Mouse (Mus musculus): ENCODE measurements around the gene Zfp286. TPM values are rescaled to one million over a fixed set of nuclear protein-coding genes. Genes with fewer than 3 reads are reported as not detected.

Gene Zfp286
- 2.8 and 3.0 TPM in 2 replicates for polyA plus RNA-seq (2016; fragmentation: Nextera tagmentation; extraction: Ambion mirVana)

DNA sequence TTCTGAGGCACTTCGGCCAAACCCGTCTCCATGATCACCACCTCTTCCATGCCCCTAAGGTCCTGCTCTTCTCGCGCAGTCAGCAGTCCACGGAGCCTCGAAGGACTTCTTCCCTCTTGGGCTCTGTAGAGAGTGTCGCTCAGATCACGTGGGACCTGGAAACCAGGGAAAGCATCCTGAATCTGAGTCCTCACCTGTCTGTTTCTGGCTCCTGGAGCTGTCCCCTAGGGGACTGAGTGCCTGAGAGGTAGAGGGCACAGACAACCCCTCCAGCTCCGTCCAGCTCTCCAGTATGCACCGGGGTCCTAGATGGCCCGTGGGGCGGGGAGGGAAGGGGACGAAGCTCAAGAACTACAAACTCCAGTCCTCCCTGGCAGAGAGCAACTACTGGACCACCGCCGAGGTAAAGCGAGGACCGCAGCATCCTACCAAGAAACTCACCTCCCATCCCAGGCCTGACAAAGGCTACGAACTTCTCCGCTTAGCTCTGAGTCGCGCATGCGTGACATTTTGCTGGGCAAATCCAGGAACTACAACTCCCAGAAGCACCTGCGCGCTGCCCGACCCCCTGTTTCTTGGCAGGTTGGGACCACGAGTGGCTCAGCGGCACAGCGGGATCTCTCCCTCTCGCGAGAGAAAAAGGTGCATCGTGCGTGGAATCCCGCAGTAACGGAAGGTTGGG is at the start of gene Zfp286:
Zfp286 (minus strand) TSS at position 528 of the 682 bp plus-strand sequence.
- ATAC-seq, result peak; percentile 68
- Histone ChIP-seq H3K4me3 (peak within 1 kb of the TSS; percentile 58), H3K4me1 (peaks cover 10% of the 10 kb centered on the region), H3K9ac (peak within 1 kb of the TSS; percentile 61), H3K27ac (no peak within 1 kb of the TSS), H3K4me2 (peak within 1 kb of the TSS; percentile 73), H3K27me3 (replicated peaks) (no peaks in the 10 kb centered on the region), H3K9me3 (replicated peaks) (no peaks in the 10 kb centered on the region), H3K36me3 (peaks cover 8% of the 10 kb centered on the region)
- WGBS (ENCODE audit: insufficient replicate concordance), result 10% methylated on average over 34 of the region's 34 CpGs

DNA sequence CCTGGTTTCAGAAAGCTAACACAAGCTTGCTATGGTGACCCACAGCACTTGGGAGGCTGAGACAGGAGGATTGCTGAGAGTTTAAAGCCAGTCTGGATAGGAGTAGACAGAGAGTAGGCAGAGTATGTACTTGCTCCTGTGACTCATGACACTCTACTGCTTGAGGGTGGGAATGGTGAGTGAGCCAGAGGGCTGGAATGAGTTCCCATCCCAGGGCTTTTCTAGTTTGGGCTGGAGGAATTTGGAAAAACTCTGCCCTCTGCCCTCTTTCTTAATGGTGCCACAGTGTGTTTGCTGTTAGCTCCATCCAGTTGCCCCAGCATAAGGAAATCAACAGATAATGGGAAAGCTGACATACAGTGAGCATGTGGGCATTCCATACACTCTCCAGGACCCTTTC is 42.6 kb upstream of the Zfp286 start:
- H3K9ac ChIP-seq, result no peak overlapping the region

DNA sequence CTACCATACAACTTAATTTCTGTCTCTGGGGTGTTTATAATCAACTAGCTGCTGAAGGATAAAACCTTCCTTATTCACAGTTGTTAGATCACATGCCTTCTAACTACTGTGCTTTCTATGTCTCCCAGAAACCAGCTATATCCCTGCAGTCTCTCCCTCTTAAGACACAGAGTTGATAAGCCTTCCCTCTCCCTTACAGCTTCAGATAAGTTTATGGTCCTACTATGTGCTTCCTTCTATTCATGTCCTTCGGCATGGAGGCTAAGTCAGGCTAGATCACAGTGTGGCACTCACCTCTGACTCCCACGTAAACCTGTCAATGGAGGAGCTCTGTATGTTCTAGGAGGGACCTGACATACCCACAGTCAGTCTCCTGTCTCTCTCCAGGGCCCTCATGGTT is 41.1 kb upstream of the Zfp286 start:
- no peak overlapping the region for H3K4me2 ChIP-seq
- no peak for ATAC-seq
- H3K9me3 ChIP-seq (replicated peaks), result no peaks in the 10 kb centered on the region
- H3K36me3 ChIP-seq, result no peaks in the 10 kb centered on the region
- WGBS (ENCODE audit: insufficient replicate concordance), result 71% methylated on average over 2 of the region's 2 CpGs
- no peak overlapping the region for H3K4me3 ChIP-seq
- H3K4me1 ChIP-seq, result no peaks in the 10 kb centered on the region
- H3K27ac ChIP-seq, result no peak overlapping the region
- no peak overlapping the region for H3K9ac ChIP-seq
- no peaks in the 10 kb centered on the region for H3K27me3 ChIP-seq (replicated peaks)

More for the DNA sequence above, 42.6 kb upstream of the Zfp286 start:
- Histone ChIP-seq H3K4me3 (no peak overlapping the region), H3K9me3 (replicated peaks) (no peaks in the 10 kb centered on the region), H3K4me2 (no peak overlapping the region), H3K4me1 (no peaks in the 10 kb centered on the region), H3K27ac (no peak overlapping the region), H3K27me3 (replicated peaks) (no peaks in the 10 kb centered on the region), H3K36me3 (no peaks in the 10 kb centered on the region)
- no peak for ATAC-seq

DNA sequence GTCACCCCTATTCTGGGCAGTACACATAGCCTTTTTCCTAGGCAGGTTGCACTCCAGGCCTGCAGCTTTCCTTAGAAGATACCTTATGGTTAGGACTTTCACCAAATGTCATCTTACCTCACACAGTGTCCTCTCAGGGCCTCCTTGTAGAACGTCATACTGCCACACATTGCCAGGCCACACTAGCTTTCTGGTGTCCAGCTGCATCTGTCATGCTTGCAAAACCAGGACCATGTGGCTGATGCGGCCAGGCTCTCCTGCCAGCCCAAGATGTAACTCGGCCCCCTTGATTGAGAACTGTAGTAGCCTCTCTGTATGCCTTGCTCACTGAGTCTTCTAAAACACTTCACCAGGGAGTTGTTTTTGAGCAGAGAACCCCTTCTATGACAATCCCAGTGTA is 38.6 kb upstream of the Zfp286 start:
- no peak for ATAC-seq
- Histone ChIP-seq H3K4me3 (no peak overlapping the region), H3K4me1 (no peaks in the 10 kb centered on the region), H3K4me2 (no peak overlapping the region), H3K27ac (no peak overlapping the region), H3K27me3 (replicated peaks) (0 out of 2 replicates have a peak, but pooled peaks cover 4% of the 10 kb centered on the region), H3K9ac (no peak overlapping the region), H3K9me3 (replicated peaks) (no peaks in the 10 kb centered on the region), H3K36me3 (no peaks in the 10 kb centered on the region)
- WGBS (ENCODE audit: insufficient replicate concordance), result 57% methylated on average over 3 of the region's 3 CpGs

DNA sequence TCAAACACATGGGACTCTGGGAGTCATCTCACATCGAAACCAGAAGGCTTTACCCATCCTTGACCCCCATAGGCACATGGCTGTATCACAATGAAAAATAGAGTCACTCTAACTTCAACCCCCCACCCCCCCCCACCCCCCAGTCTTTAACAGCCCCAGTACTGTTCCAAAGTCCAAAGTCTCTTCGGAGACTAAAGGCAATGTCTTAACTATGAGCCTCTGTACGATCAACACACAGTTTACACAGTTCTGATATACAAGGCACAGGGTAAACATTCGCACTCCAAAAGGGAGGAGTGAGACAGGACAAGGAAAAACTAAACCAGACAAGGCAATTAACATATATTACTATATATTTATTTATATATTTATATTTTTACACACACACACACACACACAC is 37.9 kb upstream of the Zfp286 start:
- Histone ChIP-seq H3K9me3 (replicated peaks) (no peaks in the 10 kb centered on the region), H3K4me2 (no peak overlapping the region), H3K36me3 (no peaks in the 10 kb centered on the region), H3K9ac (no peak overlapping the region), H3K27me3 (replicated peaks) (0 out of 2 replicates have a peak, but pooled peaks cover 6% of the 10 kb centered on the region), H3K4me3 (no peak overlapping the region), H3K27ac (no peak overlapping the region), H3K4me1 (no peaks in the 10 kb centered on the region)
- WGBS (ENCODE audit: insufficient replicate concordance), result 67% methylated on average over 4 of the region's 4 CpGs
- ATAC-seq, result no peak

DNA sequence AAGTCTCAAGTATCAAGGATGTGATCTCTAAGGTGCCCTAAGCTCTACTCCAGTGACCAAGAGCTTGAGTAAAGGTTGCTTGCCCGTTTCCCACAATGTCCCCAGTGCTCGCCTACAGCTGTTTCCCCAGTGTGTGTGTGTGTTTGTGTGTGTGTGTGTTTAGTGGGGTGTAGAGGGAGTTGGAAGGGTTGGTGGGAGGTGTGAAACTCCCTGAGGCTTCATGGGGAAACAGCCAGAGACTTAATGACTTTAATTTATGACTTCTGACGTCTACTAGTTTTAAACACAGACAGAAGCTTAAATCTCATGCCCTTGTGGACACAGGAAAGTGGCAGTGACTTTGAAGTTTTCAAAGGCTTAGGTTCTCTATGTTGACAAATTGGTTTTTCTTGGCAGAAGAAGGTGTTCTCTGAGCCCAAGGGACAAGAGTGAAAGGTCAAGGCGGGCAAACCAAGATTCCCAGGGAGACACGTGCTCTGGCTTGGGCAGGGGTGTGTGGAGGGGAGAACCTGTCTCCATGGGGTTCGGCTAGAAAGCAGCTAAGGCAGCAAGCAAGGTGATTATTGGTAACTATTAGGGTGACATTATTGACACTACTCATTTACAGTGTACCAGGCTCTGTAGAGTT is 37.0 kb upstream of the Zfp286 start:
- Histone ChIP-seq H3K27ac (no peak overlapping the region), H3K4me2 (no peak overlapping the region), H3K4me3 (no peak overlapping the region), H3K9me3 (replicated peaks) (no peaks in the 10 kb centered on the region), H3K27me3 (replicated peaks) (peaks cover 12% of the 10 kb centered on the region; the same call in 1 of the 2 replicates), H3K9ac (no peak overlapping the region), H3K36me3 (no peaks in the 10 kb centered on the region), H3K4me1 (peaks cover 5% of the 10 kb centered on the region; the same call in 1 of the 2 replicates)
- ATAC-seq, result no peak
- 65% methylated on average over 6 of the region's 6 CpGs for WGBS (ENCODE audit: insufficient replicate concordance)

DNA sequence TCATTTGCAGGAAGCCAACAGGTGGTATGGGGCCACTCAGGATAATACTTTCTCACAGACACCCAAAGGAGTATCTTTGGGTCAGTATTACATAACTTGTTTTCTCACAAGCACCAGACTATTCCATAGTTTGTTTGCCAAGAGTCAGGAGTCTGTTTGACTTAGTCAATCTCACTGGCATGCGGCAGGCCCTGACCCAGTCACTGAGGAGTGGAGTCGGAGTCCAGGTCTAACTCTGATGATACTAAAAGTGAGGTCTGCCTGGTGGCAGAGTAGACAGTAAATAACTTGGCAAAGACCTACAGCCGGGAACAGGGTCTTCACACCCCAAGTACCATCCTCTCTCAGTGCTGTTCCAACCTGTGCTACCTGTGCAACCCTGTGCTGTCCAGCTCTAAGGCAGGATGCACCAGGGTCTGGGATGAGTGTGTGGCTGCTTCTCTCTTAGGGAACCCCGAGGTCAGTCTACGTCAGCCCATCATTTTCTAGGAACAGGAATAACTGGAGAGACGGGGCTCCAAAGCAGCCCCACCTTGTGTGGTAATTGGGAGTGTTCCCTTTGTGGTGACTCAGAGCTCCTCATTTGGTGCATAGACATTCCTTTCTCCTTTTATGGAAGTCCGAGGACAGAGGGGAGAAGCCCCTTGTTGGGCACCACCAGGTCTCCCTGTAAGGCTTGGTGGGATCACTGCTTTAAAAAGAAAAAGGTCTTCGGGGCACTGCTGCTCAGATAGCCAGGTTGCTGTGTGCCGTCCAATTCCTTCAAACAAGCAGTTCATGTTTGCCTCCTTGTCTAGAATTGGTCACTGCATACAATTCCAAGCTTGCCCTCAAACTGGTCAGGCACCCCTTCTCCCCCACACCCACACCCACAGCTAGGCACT is 36.2 kb upstream of the Zfp286 start:
- Histone ChIP-seq H3K4me3 (no peak overlapping the region), H3K9ac (no peak overlapping the region), H3K36me3 (no peaks in the 10 kb centered on the region), H3K4me2 (no peak overlapping the region), H3K27ac (no peak overlapping the region), H3K27me3 (replicated peaks) (peaks cover 19% of the 10 kb centered on the region), H3K4me1 (peaks cover 12% of the 10 kb centered on the region), H3K9me3 (replicated peaks) (no peaks in the 10 kb centered on the region)
- WGBS (ENCODE audit: insufficient replicate concordance), result 65% methylated on average over 9 of the region's 9 CpGs
- ATAC-seq, result no peak

DNA sequence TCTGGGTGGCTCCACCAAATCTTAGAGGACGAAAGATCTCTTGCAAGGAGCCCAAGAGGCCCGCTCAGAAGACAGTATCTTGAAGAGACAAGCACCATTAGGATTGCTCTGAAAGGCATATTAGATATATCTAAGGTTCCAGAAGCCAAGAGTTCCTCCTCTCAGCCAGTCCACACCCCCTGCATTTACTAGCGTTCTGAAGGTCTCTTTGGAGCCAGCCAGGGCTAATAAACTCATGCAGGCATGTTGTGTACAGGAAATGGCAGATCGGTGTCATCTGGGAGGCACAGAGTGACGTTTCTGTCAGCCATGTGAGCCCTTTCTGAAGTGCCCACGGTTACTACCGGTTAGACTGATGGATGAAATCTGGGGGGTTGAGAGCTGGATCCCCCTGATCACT is 34.9 kb upstream of the Zfp286 start:
- WGBS (ENCODE audit: insufficient replicate concordance), result 35% methylated on average over 7 of the region's 7 CpGs
- H3K36me3 ChIP-seq, result no peaks in the 10 kb centered on the region

DNA sequence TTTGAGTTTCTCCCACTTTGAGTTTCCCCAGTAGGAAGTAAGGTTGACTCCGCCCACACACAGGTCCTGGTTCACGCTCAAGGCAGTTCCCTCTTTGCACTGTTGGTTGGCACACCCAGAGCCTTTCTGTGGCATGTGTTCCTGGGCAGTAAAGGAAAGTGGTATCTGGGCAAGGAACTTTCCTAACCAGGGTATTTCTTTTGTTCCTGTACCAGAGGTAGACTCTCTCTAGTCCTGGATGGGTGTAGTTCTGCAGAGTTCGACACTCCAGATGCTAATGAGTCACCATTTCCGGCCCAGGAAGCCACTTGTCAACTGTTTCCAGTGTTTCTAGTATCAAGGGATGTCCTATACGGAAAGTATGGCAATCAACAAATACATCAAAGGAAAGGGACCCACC is 32.6 kb upstream of the Zfp286 start:
- Histone ChIP-seq H3K27ac (no peak overlapping the region), H3K9me3 (replicated peaks) (no peaks in the 10 kb centered on the region), H3K4me1 (peaks cover 27% of the 10 kb centered on the region), H3K27me3 (replicated peaks) (peaks cover 30% of the 10 kb centered on the region), H3K36me3 (no peaks in the 10 kb centered on the region), H3K9ac (no peak overlapping the region), H3K4me2 (0 out of 2 replicates have a peak overlapping the region, but pooled peaks have one; percentile 9), H3K4me3 (no peak overlapping the region)
- no peak for ATAC-seq
- WGBS (ENCODE audit: insufficient replicate concordance), result 29% methylated on average over 5 of the region's 5 CpGs

More for the DNA sequence above, 34.9 kb upstream of the Zfp286 start:
- Histone ChIP-seq H3K27me3 (replicated peaks) (peaks cover 26% of the 10 kb centered on the region), H3K9me3 (replicated peaks) (no peaks in the 10 kb centered on the region), H3K27ac (no peak overlapping the region), H3K4me2 (no peak overlapping the region), H3K4me3 (no peak overlapping the region), H3K4me1 (peaks cover 25% of the 10 kb centered on the region), H3K9ac (no peak overlapping the region)
- ATAC-seq, result no peak

DNA sequence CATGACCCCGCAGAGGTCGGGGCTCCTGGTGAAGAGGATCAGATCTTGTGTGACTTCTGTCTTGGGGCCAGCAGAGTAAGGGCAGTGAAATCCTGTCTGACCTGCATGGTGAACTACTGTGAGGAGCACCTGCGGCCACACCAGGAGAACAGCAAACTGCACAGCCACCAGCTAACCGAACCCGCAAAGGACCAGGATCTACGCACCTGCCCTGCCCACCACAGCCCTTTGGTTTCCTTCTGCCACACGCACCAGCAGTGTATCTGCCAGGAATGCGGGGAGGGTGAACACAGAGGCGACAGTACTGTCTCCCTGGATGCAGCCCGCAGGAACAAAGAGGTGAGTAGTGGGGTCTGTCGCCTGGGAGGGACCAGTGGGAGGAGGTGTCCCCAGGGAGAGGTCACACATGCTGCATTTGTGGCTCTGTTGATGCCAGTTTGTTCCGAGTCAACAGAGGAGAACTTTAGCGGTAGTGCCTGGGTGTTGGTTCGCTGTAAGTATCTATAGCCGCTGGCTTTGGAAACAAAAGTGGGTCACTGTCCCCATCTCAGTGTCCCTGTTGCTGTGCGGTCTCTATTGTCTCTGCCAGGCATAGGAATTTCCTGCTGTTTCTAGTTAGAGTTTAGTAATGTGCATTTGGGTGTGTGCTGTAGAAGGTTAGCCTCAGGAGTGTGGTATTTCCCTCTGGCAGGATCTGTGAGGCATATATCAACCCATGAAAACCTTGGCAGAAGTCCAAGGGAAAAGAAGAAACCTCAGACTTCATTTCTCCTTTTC is 31.6 kb upstream of the Zfp286 start:
- Histone ChIP-seq H3K36me3 (no peaks in the 10 kb centered on the region), H3K27me3 (replicated peaks) (peaks cover 30% of the 10 kb centered on the region), H3K4me3 (peak overlapping the region; percentile 40), H3K27ac (no peak overlapping the region), H3K9me3 (replicated peaks) (no peaks in the 10 kb centered on the region), H3K9ac (no peak overlapping the region), H3K4me1 (peaks cover 27% of the 10 kb centered on the region), H3K4me2 (peak overlapping the region; percentile 58)
- ATAC-seq, result 0 out of 2 replicates have a peak, but pooled peaks have one; percentile 15
- WGBS (ENCODE audit: insufficient replicate concordance), result 16% methylated on average over 16 of the region's 16 CpGs

DNA sequence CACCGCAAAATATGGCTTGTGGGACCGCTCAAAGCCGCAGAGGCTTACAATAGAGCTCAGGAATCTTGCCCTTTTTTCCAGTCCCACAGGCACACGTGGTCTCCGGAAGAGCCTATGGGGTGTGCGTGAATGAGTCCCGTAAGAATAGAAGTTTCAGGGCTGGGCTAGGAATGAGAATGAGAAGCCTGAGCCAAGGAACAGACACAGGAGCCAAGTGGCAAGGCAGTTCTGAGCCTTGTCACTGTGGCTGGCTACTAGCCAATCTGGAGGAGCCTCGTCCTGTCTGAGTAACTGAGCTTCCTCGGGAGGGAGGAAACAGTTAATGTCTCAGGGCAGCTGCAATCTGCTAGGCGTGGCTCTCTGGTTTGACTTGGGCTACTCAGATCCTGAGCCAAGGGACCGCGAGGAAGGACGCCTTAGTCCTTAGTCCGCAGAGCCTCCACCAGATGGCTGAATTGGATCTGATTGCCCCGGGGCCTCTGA is 30.8 kb upstream of the Zfp286 start, which contains the start of gene Trim16:
Trim16 (plus strand) TSS at position 173 of the 483 bp plus-strand sequence.
- H3K9me3 ChIP-seq (replicated peaks), result no peaks in the 10 kb centered on the region
- no peak within 1 kb of the TSS for H3K27ac ChIP-seq
- H3K36me3 ChIP-seq, result no peaks in the 10 kb centered on the region
- H3K4me2 ChIP-seq, result peak within 1 kb of the TSS; percentile 58
- peaks cover 30% of the 10 kb centered on the region for H3K27me3 ChIP-seq (replicated peaks)
- 9% methylated on average over 15 of the region's 15 CpGs for whole genome bisulfite sequencing (ENCODE audit: insufficient replicate concordance)
- H3K9ac ChIP-seq, result no peak within 1 kb of the TSS
- H3K4me3 ChIP-seq, result peak within 1 kb of the TSS; percentile 40
- ATAC-seq, result peak; percentile 62
- peaks cover 27% of the 10 kb centered on the region for H3K4me1 ChIP-seq

Measured in liver, embryonic 12.5 days (tissue).